Mouse (Mus musculus) urinary bladder, postnatal 10 days (tissue): Measurements from ENCODE around the gene Col4a5.

ENCODE experiments used
- DNase-seq: peaks from one replicate; pipeline ENCODE4 v3.0.0; 2022; ENCODE audit warnings: low spot score

The Col4a5 gene

GRCm38 (mm10) chrX:141475110-141475509 is at the start of gene Col4a5:
TSS of gene Col4a5 (plus strand) at chrX:141475385.
- peak; percentile 10 for DNase-seq

GRCm38 (mm10) chrX:141436780-141437179 is 38.4 kb upstream of the Col4a5 start:
- DNase-seq: no peak

- no peak for DNase-seq
Observed at GRCm38 (mm10) chrX:141439423-141439822, 35.8 kb upstream of the Col4a5 start.

GRCm38 (mm10) chrX:141447936-141448335 is 27.2 kb upstream of the Col4a5 start:
- DNase-seq: no peak

GRCm38 (mm10) chrX:141473470-141474302 is 1.5 kb upstream of the Col4a5 start, which contains the start of gene Col4a6:
TSS of gene Col4a6 (minus strand) at chrX:141474076.
- DNase-seq: no peak

- no peak for DNase-seq
Observed at GRCm38 (mm10) chrX:141475566-141476327, 562 bp downstream of the Col4a5 start.

GRCm38 (mm10) chrX:141494545-141494944 is 19.4 kb downstream of the Col4a5 start:
- no peak for DNase-seq

- DNase-seq: no peak
Observed at GRCm38 (mm10) chrX:141503125-141503524, 27.9 kb downstream of the Col4a5 start.

GRCm38 (mm10) chrX:141533447-141533846 is 58.3 kb downstream of the Col4a5 start:
- no peak for DNase-seq

- DNase-seq: no peak
Observed at GRCm38 (mm10) chrX:141547471-141547870, 72.3 kb downstream of the Col4a5 start.

- no peak for DNase-seq
Observed at GRCm38 (mm10) chrX:141590242-141590641, 115.1 kb downstream of the Col4a5 start.

GRCm38 (mm10) chrX:141721725-141722124 is 246.5 kb downstream of the Col4a5 start:
- DNase-seq: no peak

- DNase-seq: no peak
Observed at GRCm38 (mm10) chrX:141723936-141724335, 248.8 kb downstream of the Col4a5 start.

- DNase-seq: no peak
Observed at GRCm38 (mm10) chrX:141724391-141724891, 249.3 kb downstream of the Col4a5 start.

- DNase-seq: no peak
Observed at GRCm38 (mm10) chrX:141724937-141725918, 250.0 kb downstream of the Col4a5 start, which contains the start of gene Irs4. TSS of gene Irs4 (minus strand) at chrX:141725263.

- DNase-seq: no peak
Observed at GRCm38 (mm10) chrX:141729570-141729969, 254.4 kb downstream of the Col4a5 start.
